Mouse (Mus musculus) ES-Bruce4 (cell line): ENCODE measurements around the gene Aff3. TPM values are rescaled to one million over a fixed set of nuclear protein-coding genes. Genes with fewer than 3 reads are reported as not detected.

Source experiments
- H3K27ac ChIP-seq: 2 replicates; pipeline ENCODE4 v1.5.1; 2012; ENCODE audit warnings: low read length, inconsistent platforms; ENCODE audit not compliant: insufficient read depth
- H3K27me3 ChIP-seq: 2 replicates; pipeline ENCODE4 v1.6.1; 2012; ENCODE audit warnings: mild to moderate bottlenecking, low read length, inconsistent platforms; ENCODE audit not compliant: control insufficient read depth, poor library complexity, insufficient read depth, severe bottlenecking
- H3K36me3 ChIP-seq: 2 replicates; pipeline ENCODE4 v1.6.1; 2012; ENCODE audit warnings: inconsistent platforms, mild to moderate bottlenecking, low read length, moderate library complexity; ENCODE audit not compliant: control insufficient read depth, poor library complexity, insufficient read depth, severe bottlenecking
- H3K4me1 ChIP-seq: one replicate; pipeline ENCODE4 v1.8.1; 2011; ENCODE audit warnings: low read length; ENCODE audit not compliant: control insufficient read depth, insufficient read depth
- H3K4me3 ChIP-seq: 2 replicates; pipeline ENCODE4 v1.5.1; 2011; ENCODE audit warnings: low read depth, mild to moderate bottlenecking, low read length
- H3K9ac ChIP-seq: 2 replicates; pipeline ENCODE4 v1.6.1; 2012; ENCODE audit warnings: low read depth, mild to moderate bottlenecking, inconsistent platforms; ENCODE audit not compliant: poor library complexity, severe bottlenecking
- H3K9me3 ChIP-seq: replicated peaks from 2 replicates; pipeline ENCODE4 v1.6.1; 2012; ENCODE audit warnings: mild to moderate bottlenecking, low read length, inconsistent platforms; ENCODE audit not compliant: control insufficient read depth, poor library complexity, insufficient read depth, severe bottlenecking
- CTCF ChIP-seq: IDR thresholded peaks from one replicate; pipeline ENCODE4 v1.8.1; 2011; ENCODE audit warnings: low read depth, low read length
- EP300 ChIP-seq: IDR thresholded peaks from 2 replicates; pipeline ENCODE4 v1.6.1; 2011; ENCODE audit warnings: low read depth, low read length; ENCODE audit not compliant: insufficient read depth
- POLR2A ChIP-seq: IDR thresholded peaks from one replicate; pipeline ENCODE4 v1.8.1; 2011; ENCODE audit warnings: low read length; ENCODE audit not compliant: insufficient read depth
- polyA plus RNA-seq: library from polyadenylated mRNA; stranded (reverse); fragments of >200 nt; gene quantifications from 2 replicates; pipeline ENCODE4 v1.2.4, GENCODE M21; 2011; ENCODE audit warnings: low read depth; ENCODE audit not compliant: missing spikeins, insufficient read depth, insufficient read length

Aff3 gene
- polyA plus RNA-seq, 1 experiment = 9.2 TPM

GRCm38 (mm10) chr1:38495284-38495683 is 169.5 kb downstream of the Aff3 start:
- Histone ChIP-seq H3K9ac (no peak overlapping the region), H3K4me3 (no peak overlapping the region), H3K9me3 (no peaks in the 10 kb centered on the region), H3K27me3 (no peaks in the 10 kb centered on the region), H3K4me1 (no peaks in the 10 kb centered on the region), H3K36me3 (no peaks in the 10 kb centered on the region), H3K27ac (no peak overlapping the region)
- TF ChIP-seq POLR2A (no peak), EP300 (no peak), CTCF (no peak)

GRCm38 (mm10) chr1:38489733-38490132 is 175.0 kb downstream of the Aff3 start:
- TF ChIP-seq CTCF = no peak
- TF ChIP-seq EP300 = no peak
- TF ChIP-seq POLR2A = no peak
- Histone ChIP-seq H3K9ac (no peak overlapping the region), H3K36me3 (no peaks in the 10 kb centered on the region), H3K4me3 (no peak overlapping the region), H3K27me3 (no peaks in the 10 kb centered on the region), H3K27ac (no peak overlapping the region), H3K4me1 (no peaks in the 10 kb centered on the region), H3K9me3 (no peaks in the 10 kb centered on the region)

- no peaks in the 10 kb centered on the region for H3K4me1 ChIP-seq
- H3K9ac ChIP-seq = no peak overlapping the region
- no peak overlapping the region for H3K4me3 ChIP-seq
- no peak overlapping the region for H3K27ac ChIP-seq
- no peaks in the 10 kb centered on the region for H3K9me3 ChIP-seq
- H3K27me3 ChIP-seq = no peaks in the 10 kb centered on the region
- no peaks in the 10 kb centered on the region for H3K36me3 ChIP-seq
- no peak for TF ChIP-seq POLR2A
Observed at GRCm38 (mm10) chr1:38488667-38489210, 176.0 kb downstream of the Aff3 start.

GRCm38 (mm10) chr1:38487884-38488283 is 176.9 kb downstream of the Aff3 start:
- Histone ChIP-seq H3K27me3 (no peaks in the 10 kb centered on the region), H3K27ac (no peak overlapping the region), H3K36me3 (no peaks in the 10 kb centered on the region), H3K4me3 (no peak overlapping the region), H3K4me1 (no peaks in the 10 kb centered on the region), H3K9ac (no peak overlapping the region), H3K9me3 (no peaks in the 10 kb centered on the region)
- TF ChIP-seq EP300 (no peak), POLR2A (no peak)

- no peak overlapping the region for H3K27ac ChIP-seq
- H3K4me3 ChIP-seq = no peak overlapping the region
- no peak overlapping the region for H3K9ac ChIP-seq
Observed at GRCm38 (mm10) chr1:38483191-38483590, 181.6 kb downstream of the Aff3 start.

GRCm38 (mm10) chr1:38478246-38478743 is 186.5 kb downstream of the Aff3 start:
- H3K27me3 ChIP-seq = no peaks in the 10 kb centered on the region
- no peak overlapping the region for H3K4me3 ChIP-seq
- H3K4me1 ChIP-seq = no peaks in the 10 kb centered on the region
- H3K27ac ChIP-seq = no peak overlapping the region
- no peak overlapping the region for H3K9ac ChIP-seq
- H3K9me3 ChIP-seq = no peaks in the 10 kb centered on the region
- TF ChIP-seq POLR2A = no peak
- TF ChIP-seq CTCF = no peak
- no peak for TF ChIP-seq EP300
- no peaks in the 10 kb centered on the region for H3K36me3 ChIP-seq

More at GRCm38 (mm10) chr1:38483191-38483590, 181.6 kb downstream of the Aff3 start:
- H3K36me3 ChIP-seq = no peaks in the 10 kb centered on the region
- no peaks in the 10 kb centered on the region for H3K4me1 ChIP-seq
- TF ChIP-seq EP300 = no peak
- no peak for TF ChIP-seq POLR2A
- TF ChIP-seq CTCF = no peak
- H3K27me3 ChIP-seq = no peaks in the 10 kb centered on the region
- H3K9me3 ChIP-seq = no peaks in the 10 kb centered on the region
